Mouse (Mus musculus) brown adipose tissue, adult 24 weeks (tissue): ENCODE measurements around the gene Neil1. TPM values are rescaled to one million over a fixed set of nuclear protein-coding genes. Genes with fewer than 3 reads are reported as not detected.

Source experiments
- H3K27ac ChIP-seq: fragments of 200-500 bp; replicated peaks from 2 replicates; pipeline ENCODE4 v1.5.1; 2012; ENCODE audit warnings: low read depth, mild to moderate bottlenecking, low read length
- H3K4me1 ChIP-seq: fragments of 200-500 bp; 2 replicates; pipeline ENCODE4 v1.6.1; 2012; ENCODE audit warnings: low read length, mixed read lengths; ENCODE audit not compliant: control insufficient read depth, insufficient read depth, insufficient read length
- H3K4me3 ChIP-seq: fragments of 200-500 bp; 2 replicates; pipeline ENCODE4 v1.5.1; 2012; ENCODE audit warnings: low read depth, mild to moderate bottlenecking, low read length, moderate library complexity; ENCODE audit not compliant: insufficient read depth
- polyA plus RNA-seq: library from polyadenylated mRNA; stranded (reverse); fragments of >200 nt; gene quantifications from 2 replicates; pipeline ENCODE4 v1.2.4, GENCODE M21; 2012; ENCODE audit not compliant: missing spikeins, insufficient read depth, insufficient read length

Gene Neil1
- polyA plus RNA-seq, 1 experiment: 9.9 TPM

DNA sequence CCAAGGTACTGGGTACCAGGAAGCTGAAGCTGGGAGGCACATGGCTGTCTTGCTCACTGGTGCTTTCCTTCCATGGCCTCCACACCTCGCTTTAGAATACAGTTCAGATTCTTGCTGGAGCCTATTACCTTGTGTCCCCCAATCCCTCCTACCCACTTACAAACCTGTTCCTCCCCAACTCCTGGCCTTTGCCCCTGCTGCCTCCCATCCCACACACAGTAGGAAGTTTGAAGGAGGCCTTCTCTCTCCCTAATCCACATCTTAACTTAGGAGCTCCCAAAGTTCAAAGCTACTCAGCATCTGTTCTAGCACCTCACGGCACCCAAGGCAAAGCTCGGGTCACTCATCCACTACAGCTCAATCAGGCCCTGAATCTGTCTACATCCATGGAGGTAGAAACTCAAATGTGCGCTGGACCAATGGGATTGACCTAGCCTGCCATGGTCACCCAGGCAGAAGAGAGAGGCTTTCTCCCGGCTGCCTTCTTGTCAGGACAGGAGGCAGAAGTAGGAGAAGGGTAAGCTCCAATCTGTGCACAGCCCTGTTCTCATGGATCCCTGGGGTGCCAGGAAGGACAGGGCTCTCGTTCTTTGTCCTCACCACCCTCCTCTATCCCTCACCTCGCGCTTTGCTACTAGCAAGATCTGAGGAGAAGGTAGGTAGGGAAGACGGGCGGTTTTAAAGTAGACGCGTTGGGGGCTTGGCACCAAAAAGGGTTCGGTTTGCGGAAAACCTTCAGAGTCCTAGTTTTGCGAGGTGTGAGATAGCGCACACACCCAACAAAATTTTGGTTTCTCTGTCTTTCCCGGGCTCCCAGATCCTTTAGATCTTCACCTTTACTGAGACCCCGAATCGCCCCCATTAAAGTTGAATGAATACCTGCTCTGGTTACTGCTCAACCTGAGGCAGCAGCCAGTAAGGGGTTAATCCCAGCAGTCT lies 631 bp downstream of the Neil1 start:
- peaks cover 10% of the 10 kb centered on the region for H3K4me1 ChIP-seq
- peak overlapping the region; percentile 72 for H3K4me3 ChIP-seq
- peak overlapping the region; percentile 87 for H3K27ac ChIP-seq

DNA sequence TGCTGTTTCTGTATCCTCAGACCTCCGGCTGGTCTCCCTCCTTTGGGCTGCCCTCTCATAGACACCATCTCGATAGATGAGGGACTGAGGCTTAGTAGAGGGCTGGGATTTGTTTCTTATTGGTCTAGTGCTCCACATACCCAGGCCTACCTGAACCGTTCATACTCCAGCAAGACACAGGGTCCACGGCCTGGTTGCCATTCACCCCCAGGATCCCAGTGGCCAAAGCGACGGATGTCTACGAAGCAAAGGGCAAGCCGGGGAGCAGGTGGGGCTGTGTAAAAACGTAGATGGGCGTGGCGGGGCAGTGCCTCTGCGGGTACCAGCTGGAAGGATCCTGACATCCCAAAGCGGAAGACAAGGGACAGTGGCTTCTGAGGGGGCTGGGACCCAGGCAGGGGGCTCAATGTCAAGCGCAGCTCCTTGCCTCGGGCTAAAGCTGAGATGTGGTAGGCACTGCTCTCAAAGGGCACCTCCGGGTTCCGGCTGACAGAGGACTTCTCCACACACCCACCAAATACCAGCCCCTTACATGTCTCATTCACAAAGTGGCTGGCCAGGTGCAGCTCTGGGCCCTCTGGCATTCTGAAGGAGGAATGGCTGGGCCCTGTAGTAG lies 1.5 kb downstream of the Neil1 start:
- Histone ChIP-seq H3K27ac (no peak overlapping the region), H3K4me1 (peaks cover 10% of the 10 kb centered on the region), H3K4me3 (0 out of 2 replicates have a peak overlapping the region, but pooled peaks have one; percentile 72)

DNA sequence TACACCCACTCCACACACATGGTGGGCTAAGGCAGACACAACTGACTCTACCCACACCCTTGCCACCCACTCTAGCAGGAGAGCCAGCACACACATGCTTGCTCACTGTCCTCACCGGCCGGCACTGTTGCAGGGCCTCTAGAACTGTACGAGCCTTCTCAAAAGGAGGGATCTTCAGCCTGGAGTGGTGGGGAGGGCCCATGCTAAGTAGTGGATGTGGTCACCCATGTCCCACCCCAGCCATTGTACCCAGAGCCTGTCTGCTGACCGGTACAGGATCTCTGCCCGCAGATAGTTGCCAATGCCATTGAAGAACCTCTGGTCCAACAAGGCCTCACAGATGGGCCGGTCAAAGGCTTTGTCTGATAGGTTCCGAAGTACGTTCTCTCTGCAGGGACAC lies 3.3 kb downstream of the Neil1 start:
- no peak overlapping the region for H3K4me3 ChIP-seq
- peaks cover 10% of the 10 kb centered on the region for H3K4me1 ChIP-seq
- no peak overlapping the region for H3K27ac ChIP-seq

DNA sequence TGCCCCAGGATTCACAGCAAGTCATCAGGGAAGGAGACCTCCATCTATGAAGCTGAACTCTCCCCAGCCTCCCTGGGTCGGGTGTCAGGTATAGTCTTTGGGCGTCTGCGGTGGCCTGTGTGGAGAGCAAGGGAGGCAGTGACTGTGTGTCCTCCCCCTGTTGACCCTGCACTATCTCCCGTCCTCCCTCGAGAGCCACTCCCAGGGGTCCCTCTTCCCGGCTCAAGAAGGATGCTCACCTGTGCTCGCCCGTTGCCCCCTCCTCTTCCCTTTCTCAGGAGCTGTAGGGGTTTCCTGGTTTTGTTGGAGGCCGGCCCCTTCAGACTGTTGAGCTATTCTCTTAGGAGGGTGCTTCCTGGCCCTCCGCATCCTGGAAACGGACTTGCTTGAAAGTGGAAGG lies 4.9 kb downstream of the Neil1 start:
- Histone ChIP-seq H3K4me1 (peaks cover 10% of the 10 kb centered on the region), H3K4me3 (no peak overlapping the region)

DNA sequence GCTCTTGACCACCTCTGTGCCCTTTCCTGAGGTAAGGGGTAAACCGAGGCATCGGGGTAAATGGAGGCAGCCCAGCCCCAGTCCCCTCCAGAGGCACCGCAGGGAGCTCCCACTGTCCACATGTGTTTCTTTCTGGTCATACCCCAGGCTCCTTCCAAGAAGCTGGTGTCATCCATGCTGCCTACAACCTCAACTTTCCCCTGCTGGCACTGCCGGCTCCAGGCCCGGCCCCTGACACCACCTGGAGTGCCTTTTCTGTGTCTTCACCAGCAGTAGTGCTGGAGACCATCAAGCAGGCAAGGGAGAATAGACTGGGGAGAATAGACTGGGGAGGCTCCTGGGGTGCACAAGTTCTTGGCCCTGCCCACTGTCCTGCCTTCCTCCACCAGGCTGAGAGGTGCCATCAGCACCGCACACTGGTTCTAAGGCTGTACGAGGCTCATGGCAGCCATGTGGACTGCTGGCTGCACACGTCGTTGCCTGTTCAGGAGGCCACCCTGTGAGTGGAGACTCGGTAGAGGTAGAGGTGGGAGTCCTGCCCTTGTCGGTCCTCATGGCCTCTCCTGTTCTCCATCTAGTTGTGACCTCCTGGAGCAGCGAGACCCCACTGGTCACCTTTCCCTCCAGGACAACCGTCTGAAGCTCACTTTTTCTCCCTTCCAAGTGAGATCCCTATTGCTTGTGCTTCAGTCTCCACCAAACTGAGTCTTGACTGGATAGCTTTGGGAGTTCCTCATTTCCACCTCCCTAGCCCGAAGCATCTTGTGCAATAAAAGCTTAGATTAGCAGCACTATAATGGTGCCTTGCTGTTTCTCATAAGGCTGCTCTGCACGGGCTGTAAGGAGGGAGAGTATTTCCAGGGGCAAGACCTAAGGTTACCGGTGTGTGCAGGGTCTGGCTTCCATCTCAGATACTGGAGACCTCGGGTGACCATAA lies 6.4 kb downstream of the Neil1 start:
- Histone ChIP-seq H3K27ac (no peak overlapping the region), H3K4me3 (no peak overlapping the region), H3K4me1 (peaks cover 2% of the 10 kb centered on the region; the same call in 1 of the 2 replicates)

More for the DNA sequence above, 4.9 kb downstream of the Neil1 start:
- no peak overlapping the region for H3K27ac ChIP-seq

DNA sequence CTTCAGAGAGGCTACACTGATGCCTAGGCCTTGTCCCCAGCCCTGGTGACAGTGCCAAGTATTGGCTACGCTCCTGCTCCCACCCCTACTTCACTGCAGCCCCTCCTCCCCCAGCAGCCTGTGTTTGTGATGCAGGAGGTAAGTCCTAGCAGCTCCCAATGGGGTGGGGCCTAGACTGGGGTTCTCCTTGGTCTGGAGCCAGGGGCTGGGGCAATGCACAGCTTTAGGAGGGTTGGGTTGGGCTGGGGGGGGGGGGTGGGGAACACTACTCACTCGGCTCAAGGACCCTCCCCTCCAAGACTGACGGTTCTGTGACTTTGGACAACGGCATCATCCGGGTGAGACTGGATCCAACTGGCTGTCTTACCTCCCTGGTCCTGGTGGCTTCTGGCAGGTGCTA lies 8.5 kb downstream of the Neil1 start:
- Histone ChIP-seq H3K27ac (no peak overlapping the region), H3K4me1 (no peaks in the 10 kb centered on the region), H3K4me3 (no peak overlapping the region)

DNA sequence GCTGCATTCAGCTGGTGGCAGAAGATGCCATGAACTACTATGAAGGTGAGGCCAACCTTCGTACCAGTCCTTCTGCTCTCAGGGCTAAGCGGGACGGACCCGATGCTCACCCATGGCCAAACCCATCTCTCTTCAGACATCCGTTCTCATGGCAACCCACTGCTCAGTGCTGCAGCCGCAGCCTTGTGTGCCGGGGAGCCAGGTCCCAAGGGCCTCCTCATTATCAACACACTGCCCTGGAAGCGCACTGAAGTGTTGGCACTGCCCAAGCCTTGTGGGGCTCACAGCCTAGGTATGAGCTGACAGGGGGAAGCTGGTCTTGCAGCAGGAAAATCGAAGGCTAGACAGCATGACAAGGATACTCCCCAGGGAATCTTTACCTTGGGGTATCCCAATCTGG lies 9.0 kb downstream of the Neil1 start:
- Histone ChIP-seq H3K4me3 (no peak overlapping the region), H3K4me1 (no peaks in the 10 kb centered on the region), H3K27ac (no peak overlapping the region)

DNA sequence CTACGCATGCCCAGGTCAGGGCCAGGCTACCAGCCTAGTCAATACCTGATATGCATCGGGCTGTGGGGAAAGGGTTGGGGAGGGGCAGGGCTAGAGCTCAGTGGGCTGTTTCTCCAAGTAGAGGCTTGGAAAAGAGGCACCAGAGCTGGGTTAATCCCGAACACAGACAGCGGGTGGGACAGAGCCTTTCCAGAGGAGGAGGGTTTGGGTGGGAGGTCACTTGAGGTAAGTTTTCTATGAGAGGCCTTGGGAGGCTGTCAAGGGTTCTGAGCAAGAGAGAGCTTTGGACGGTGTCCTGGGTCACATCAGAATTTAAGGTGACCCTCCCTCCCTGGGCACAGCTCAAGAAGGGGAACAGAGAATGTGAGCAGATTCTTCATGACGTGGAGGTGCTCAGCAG lies 9.6 kb downstream of the Neil1 start:
- Histone ChIP-seq H3K27ac (no peak overlapping the region), H3K4me3 (no peak overlapping the region), H3K4me1 (no peaks in the 10 kb centered on the region)

DNA sequence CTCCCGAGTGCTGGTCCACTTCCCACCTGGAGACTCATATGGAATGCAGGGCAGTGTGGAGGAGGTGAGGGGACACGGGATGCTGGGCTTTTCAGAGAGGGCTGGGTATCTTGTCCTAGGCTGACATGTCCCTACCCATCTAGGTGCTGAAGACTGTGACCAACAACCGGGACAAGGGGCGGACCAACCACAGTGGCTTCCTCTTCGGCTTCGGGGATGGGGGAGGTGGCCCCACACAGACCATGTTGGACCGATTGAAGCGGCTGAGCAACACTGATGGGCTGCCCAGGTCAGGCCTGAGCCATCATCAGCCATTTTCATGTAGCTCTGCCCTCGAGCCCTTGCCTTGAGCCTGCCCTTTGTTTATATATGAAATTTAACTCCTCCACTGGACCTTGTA lies 10.3 kb downstream of the Neil1 start:
- H3K27ac ChIP-seq: no peak overlapping the region
- no peaks in the 10 kb centered on the region for H3K4me1 ChIP-seq
- H3K4me3 ChIP-seq: no peak overlapping the region

DNA sequence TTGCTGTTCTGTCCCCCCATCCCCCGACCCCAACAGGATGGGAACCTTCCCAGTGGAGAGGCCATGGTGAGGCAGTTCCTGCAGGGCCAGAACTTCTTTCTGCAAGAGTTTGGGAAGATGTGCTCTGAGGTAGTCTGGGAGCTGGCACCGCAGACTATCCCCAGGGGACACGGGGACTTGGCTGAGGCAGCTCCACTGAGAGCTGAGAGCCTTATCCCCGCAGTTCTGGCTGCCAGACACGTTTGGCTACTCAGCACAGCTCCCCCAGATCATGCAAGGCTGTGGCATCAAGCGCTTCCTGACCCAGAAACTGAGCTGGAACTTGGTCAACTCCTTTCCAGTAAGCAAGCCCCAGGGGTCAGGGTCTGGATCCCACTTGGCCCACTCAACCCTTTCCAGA lies 10.9 kb downstream of the Neil1 start:
- Histone ChIP-seq H3K4me1 (no peaks in the 10 kb centered on the region), H3K4me3 (no peak overlapping the region), H3K27ac (no peak overlapping the region)

DNA sequence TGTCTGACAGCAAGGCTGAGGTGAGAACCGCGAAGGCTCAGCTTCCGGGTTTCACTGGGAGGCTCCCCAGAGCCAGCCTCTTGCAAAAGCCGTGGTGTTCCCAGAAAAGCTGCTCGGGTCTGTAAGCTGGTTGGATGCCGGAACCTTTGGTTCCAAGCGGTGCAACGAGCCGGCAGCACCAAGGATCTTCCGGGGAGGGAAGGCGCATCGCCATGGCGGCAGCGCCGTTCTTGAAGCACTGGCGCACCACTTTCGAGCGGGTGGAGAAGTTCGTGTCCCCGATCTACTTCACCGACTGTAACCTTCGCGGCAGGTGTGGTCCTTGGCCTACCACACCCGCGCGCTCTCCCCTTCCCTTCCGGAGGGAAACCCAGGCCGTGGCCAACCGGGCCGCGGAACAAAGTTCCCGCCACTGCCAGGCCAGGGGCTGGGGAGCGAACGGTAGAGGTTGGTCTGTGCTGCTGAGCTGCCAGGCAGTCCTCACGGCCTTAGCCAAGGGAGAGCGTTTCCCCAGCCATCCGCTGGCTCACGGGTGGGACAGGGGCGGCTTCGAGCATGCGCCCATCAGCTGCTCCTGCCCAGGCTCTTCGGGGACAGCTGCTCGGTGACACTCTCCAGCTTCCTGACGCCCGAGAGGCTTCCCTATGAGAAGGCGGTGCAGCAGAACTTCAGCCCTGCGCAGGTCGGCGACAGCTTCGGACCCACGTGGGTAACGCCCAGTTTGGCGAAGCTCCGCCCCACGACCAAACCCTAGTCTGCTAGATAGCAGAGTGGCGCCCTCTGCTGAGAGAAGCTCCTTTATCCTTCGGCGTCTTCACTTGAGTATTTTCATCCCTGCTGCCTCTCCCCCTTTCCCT lies 17.3 kb downstream of the Neil1 start, which contains the start of gene Man2c1:
TSS of gene Man2c1 (plus strand) at position 114 of the 857 bp plus-strand sequence.
- H3K4me1 ChIP-seq: no peaks in the 10 kb centered on the region
- peak within 1 kb of the TSS; percentile 83 for H3K4me3 ChIP-seq
- peak within 1 kb of the TSS; percentile 85 for H3K27ac ChIP-seq

DNA sequence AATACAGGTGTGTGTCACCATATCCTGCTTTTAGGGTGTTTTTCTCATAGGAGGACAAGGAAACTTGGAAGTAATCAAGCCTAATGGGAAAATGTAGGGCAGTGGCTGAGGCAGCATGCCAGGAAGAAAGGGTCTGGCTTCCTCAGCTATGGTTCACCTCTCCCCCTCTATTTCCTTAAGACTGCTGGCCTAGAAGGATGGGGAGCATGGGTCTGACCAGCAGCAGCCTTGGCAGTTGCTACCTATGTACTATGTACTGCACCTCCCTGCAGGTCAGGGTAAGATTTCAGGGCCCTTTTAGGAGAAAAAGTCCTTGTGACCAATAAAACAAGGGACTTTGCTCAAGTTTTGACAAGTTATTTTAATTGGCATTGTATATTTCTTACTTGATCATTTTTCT lies 18.5 kb downstream of the Neil1 start:
- 0 out of 2 replicates have a peak overlapping the region, but pooled peaks have one; percentile 83 for H3K4me3 ChIP-seq
- no peaks in the 10 kb centered on the region for H3K4me1 ChIP-seq
- no peak overlapping the region for H3K27ac ChIP-seq

DNA sequence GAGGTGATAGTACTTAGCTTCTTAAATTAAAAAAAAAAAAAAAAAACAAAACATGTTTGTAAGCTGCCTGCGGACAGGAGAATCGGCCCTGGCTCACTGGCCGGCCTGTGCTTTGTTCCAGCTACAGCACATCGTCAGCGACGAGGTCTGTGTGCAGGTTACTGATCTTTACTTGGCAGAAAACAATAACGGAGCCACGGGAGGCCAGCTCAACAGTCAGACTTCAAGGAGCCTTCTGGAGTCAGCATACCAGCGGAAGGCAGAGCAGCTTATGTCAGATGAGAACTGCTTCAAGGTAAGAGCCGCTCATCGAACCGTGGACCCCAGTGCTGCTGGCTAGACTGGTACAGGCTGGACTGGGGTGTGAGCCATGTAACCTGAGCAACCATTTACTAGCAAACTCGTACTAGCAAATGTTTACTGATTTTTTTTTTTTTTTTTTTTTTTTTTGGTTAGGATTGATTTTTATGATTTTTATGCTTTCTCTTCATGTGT lies 30.8 kb downstream of the Neil1 start:
- H3K4me3 ChIP-seq: no peak overlapping the region
- H3K27ac ChIP-seq: no peak overlapping the region
- H3K4me1 ChIP-seq: no peaks in the 10 kb centered on the region
